Comparison of ENCODE assay signal across 8 mouse cellular contexts in the genomic region with DNA sequence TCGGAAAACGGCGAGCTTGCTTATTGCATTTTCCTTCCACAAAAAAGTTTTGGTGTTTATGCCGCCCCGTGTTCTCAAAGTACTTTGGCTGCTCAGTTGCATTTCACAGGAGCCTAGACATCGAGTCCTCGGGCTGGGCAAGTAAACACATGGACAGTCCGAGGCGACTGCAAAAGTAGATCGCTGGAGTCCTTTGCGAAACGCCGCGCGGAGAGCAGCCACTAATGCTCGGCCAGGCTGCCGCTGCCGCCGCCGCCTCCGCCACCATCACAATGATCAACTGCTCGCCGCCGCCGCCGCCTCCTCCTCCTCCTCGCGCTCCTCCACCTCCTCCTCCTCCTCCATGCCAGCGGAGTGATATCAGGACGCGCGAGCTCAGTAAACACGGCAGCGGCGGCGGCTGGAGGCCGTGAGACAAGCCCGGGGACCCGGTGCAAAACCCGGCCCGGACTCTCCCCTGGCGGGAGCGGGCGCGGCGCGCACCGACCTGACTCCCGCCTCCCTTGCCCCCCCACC. TPM values are rescaled to one million over a fixed set of nuclear protein-coding genes. Genes with fewer than 3 reads are reported as not detected.
DNase-seq lines count a peak whose midpoint lies in the region; ATAC-seq and TF ChIP-seq lines count a peak whose summit lies in the region.

TSS of gene Maml3 (minus strand) at position 441 of the 516 bp plus-strand sequence.

- H3K27me3 ChIP-seq in forebrain, embryonic 16.5 days (replicated peaks; ENCODE audit: control insufficient read depth, insufficient read depth, low read length), result no peaks in the 10 kb centered on the region
- H3K27me3 ChIP-seq in lung, embryonic 14.5 days (ENCODE audit: insufficient read depth, low read length), result no peaks in the 10 kb centered on the region

- ATAC-seq in forebrain, embryonic 16.5 days, result peak; percentile 29
- peak; percentile 41 for ATAC-seq in lung, embryonic 14.5 days (ENCODE audit: insufficient read depth)
- ATAC-seq in neutrophil, adult 5-6 weeks (ENCODE audit: extremely low read depth, insufficient number of reproducible peaks, low FRiP score, poor library complexity, severe bottlenecking), result peak; percentile 48

- DNase-seq in MEL-GATA-1-ER (ENCODE audit: extremely low read depth, low read depth), result peak; percentile 71
- peak; percentile 92 to 93 for DNase-seq in cerebellum, adult 18-20 months
- peak; percentile 89 to 91 for DNase-seq in heart, postnatal 36 days
- DNase-seq in layer of hippocampus, adult 2 months (ENCODE audit: low spot score in 2 of 2), result peak; percentile 76 to 78
- peak; percentile 97 for DNase-seq in lung, embryonic 14.5 days
- peak; percentile 89 for DNase-seq in testis, postnatal 14 days (ENCODE audit: low spot score)

- H3K4me1 ChIP-seq in forebrain, embryonic 16.5 days (replicated peaks; ENCODE audit: control insufficient read depth, insufficient read depth, low read length), result peaks cover 11% of the 10 kb centered on the region
- H3K4me1 ChIP-seq in lung, embryonic 14.5 days (ENCODE audit: insufficient read depth), result peaks cover 13% of the 10 kb centered on the region; the same call in 1 of the 2 replicates

- peak within 1 kb of the TSS; percentile 92 for H3K4me2 ChIP-seq in forebrain, embryonic 16.5 days (ENCODE audit: low read length)
- H3K4me2 ChIP-seq in lung, embryonic 14.5 days, result peak within 1 kb of the TSS; percentile 70

- 0 out of 2 replicates have a peak, but pooled peaks have one; percentile 11 for TF ChIP-seq CTCF in layer of hippocampus, adult 2 months (conservative IDR thresholded peaks at IDR 0.05)
- peak; percentile 12; the same call in 1 of the 2 replicates for TF ChIP-seq CTCF in lung, embryonic 14.5 days (IDR thresholded peaks at IDR 0.05; ENCODE audit: low read depth)

- peak within 1 kb of the TSS; percentile 91 for H3K9ac ChIP-seq in forebrain, embryonic 16.5 days (replicated peaks; ENCODE audit: low read depth, low read length)
- peak within 1 kb of the TSS; percentile 88 for H3K9ac ChIP-seq in lung, embryonic 14.5 days

- H3K9me3 ChIP-seq in forebrain, embryonic 16.5 days (ENCODE audit: control insufficient read depth, low read length), result no peaks in the 10 kb centered on the region
- no peaks in the 10 kb centered on the region for H3K9me3 ChIP-seq in lung, embryonic 14.5 days (ENCODE audit: low read depth, low read length)

- peak within 1 kb of the TSS; percentile 99 for H3K27ac ChIP-seq in forebrain, embryonic 16.5 days (ENCODE audit: low read length)
- H3K27ac ChIP-seq in layer of hippocampus, adult 2 months, result peak within 1 kb of the TSS; percentile 89
- peak within 1 kb of the TSS; percentile 99 for H3K27ac ChIP-seq in lung, embryonic 14.5 days (ENCODE audit: low read depth)

- WGBS in forebrain, embryonic 16.5 days, result under 1% methylated on average over 47 of the region's 49 CpGs
- 0% methylated on average over 47 of the region's 49 CpGs for WGBS in lung, embryonic 14.5 days

- intact Hi-C loops in heart, postnatal 36 days (cut with DNase I), result loop anchor here (1.0 to 5.0 kb wide), 5 partner anchors 76 to 542 kb away; partner anchors contain the start of gene Setd7

- H3K4me3 ChIP-seq in forebrain, embryonic 16.5 days (replicated peaks; ENCODE audit: low read length), result peak within 1 kb of the TSS; percentile 82
- peak within 1 kb of the TSS; percentile 87 for H3K4me3 ChIP-seq in layer of hippocampus, adult 2 months
- H3K4me3 ChIP-seq in lung, embryonic 14.5 days (ENCODE audit: low read depth, low read length), result peak within 1 kb of the TSS; percentile 68

- no peaks in the 10 kb centered on the region for H3K36me3 ChIP-seq in forebrain, embryonic 16.5 days (ENCODE audit: control insufficient read depth, insufficient read depth)
- no peaks in the 10 kb centered on the region for H3K36me3 ChIP-seq in lung, embryonic 14.5 days (ENCODE audit: insufficient read depth)

RNA-seq across cellular contexts. Expression of gene Maml3, which starts in this region (rescaled TPM):
- polyA plus RNA-seq in forebrain, embryonic 16.5 days (2015; fragmentation: Nextera tagmentation; extraction: Ambion mirVana), result 3.7 and 5.0 TPM in 2 replicates
- total RNA-seq in heart, postnatal 36 days (2021), result 1 to 10 TPM; 1.8 to 5.0 TPM
- 1 to 10 TPM; 8.7 to 9.8 TPM for total RNA-seq in layer of hippocampus, adult 2 months (2021)
- polyA plus RNA-seq in lung, embryonic 14.5 days (2014; fragmentation: Nextera tagmentation; extraction: Ambion mirVana), result 8.4 and 9.1 TPM in 2 replicates
- total RNA-seq in neutrophil, adult 5-6 weeks (2017), result 11.5 and 11.9 TPM in 2 replicates

Comparison
In these comparisons a context has a peak if more than half of its experiments do, and no peak if none do; other contexts are left out.
1. Peak in every context shown above with its lines: DNase-seq, ATAC-seq, H3K4me3 ChIP-seq and H3K27ac ChIP-seq.